Mouse (Mus musculus) thymus, adult 18-20 months (tissue): ENCODE measurements around the gene M1ap.

Source experiments
- DNase-seq, 2 experiments: peaks; one replicate each; pipeline ENCODE4 v3.0.0; 2022; ENCODE audit warnings: mixed read lengths in 2 of 2

M1ap gene

GRCm38 (mm10) chr6:82946651-82947050 lies at the start of gene M1ap:
Gene M1ap, plus strand, starts transcription at chr6:82946902.
- DNase-seq, result no peak

- no peak for DNase-seq
These were observed 49.4 kb upstream of the M1ap start for GRCm38 (mm10) chr6:82897311-82897710.

- DNase-seq, result no peak
These were observed 48.5 kb upstream of the M1ap start for GRCm38 (mm10) chr6:82898227-82898626.

GRCm38 (mm10) chr6:82898745-82899144 lies 48.0 kb upstream of the M1ap start:
- DNase-seq, result no peak

GRCm38 (mm10) chr6:82902559-82902958 lies 44.1 kb upstream of the M1ap start:
- DNase-seq, result no peak

- no peak for DNase-seq
These were observed 39.7 kb upstream of the M1ap start for GRCm38 (mm10) chr6:82906985-82907384.

GRCm38 (mm10) chr6:82908034-82908433 lies 38.7 kb upstream of the M1ap start:
- DNase-seq, result no peak

GRCm38 (mm10) chr6:82909136-82909855 lies 37.4 kb upstream of the M1ap start:
- DNase-seq, result peak in 1 of 2 experiments; percentile 21

- peak in 1 of 2 experiments; percentile 9 for DNase-seq
These were observed 35.4 kb upstream of the M1ap start for GRCm38 (mm10) chr6:82911303-82911702.

- DNase-seq, result peak; percentile 60 to 80
These were observed 33.1 kb upstream of the M1ap start for GRCm38 (mm10) chr6:82913336-82914247.

- DNase-seq, result peak in 1 of 2 experiments; percentile 48
These were observed 30.8 kb upstream of the M1ap start for GRCm38 (mm10) chr6:82915889-82916288.

- no peak for DNase-seq
These were observed 30.2 kb upstream of the M1ap start for GRCm38 (mm10) chr6:82916459-82916858.

- no peak for DNase-seq
These were observed 29.5 kb upstream of the M1ap start for GRCm38 (mm10) chr6:82917076-82917777.

- DNase-seq, result peak in 1 of 2 experiments; percentile 25
These were observed 28.9 kb upstream of the M1ap start for GRCm38 (mm10) chr6:82917778-82918129.

GRCm38 (mm10) chr6:82918371-82918770 lies 28.3 kb upstream of the M1ap start:
- no peak for DNase-seq

- DNase-seq, result peak in 1 of 2 experiments; percentile 40
These were observed 27.2 kb upstream of the M1ap start for GRCm38 (mm10) chr6:82919520-82919919.

GRCm38 (mm10) chr6:82921426-82922224 lies 25.1 kb upstream of the M1ap start:
- DNase-seq, result peak in 1 of 2 experiments; percentile 26

GRCm38 (mm10) chr6:82925005-82925404 lies 21.7 kb upstream of the M1ap start:
- DNase-seq, result no peak

GRCm38 (mm10) chr6:82926106-82926505 lies 20.6 kb upstream of the M1ap start:
- no peak for DNase-seq

- no peak for DNase-seq
These were observed 20.2 kb upstream of the M1ap start for GRCm38 (mm10) chr6:82926528-82926927.

GRCm38 (mm10) chr6:82927617-82928016 lies 19.1 kb upstream of the M1ap start:
- no peak for DNase-seq

- DNase-seq, result no peak
These were observed 12.0 kb upstream of the M1ap start for GRCm38 (mm10) chr6:82934616-82935230.
